Mouse (Mus musculus) ES-Bruce4 (cell line): ENCODE data around the gene Ntan1. TPM values are rescaled to one million over a fixed set of nuclear protein-coding genes. Genes with fewer than 3 reads are reported as not detected.
A peak's percentile ranks its signal among the peaks of the same experiment; 100 is the strongest.
"Not testable (repeated sequence)": the region's sequence is repeated elsewhere in the genome, so short reads cannot be mapped to it uniquely, and the experiment has no call there.

Experiments
- H3K27ac ChIP-seq: 2 replicates; pipeline ENCODE4 v1.5.1; 2012; ENCODE audit warnings: low read length, inconsistent platforms; ENCODE audit not compliant: insufficient read depth
- H3K27me3 ChIP-seq: 2 replicates; pipeline ENCODE4 v1.6.1; 2012; ENCODE audit warnings: mild to moderate bottlenecking, low read length, inconsistent platforms; ENCODE audit not compliant: control insufficient read depth, poor library complexity, insufficient read depth, severe bottlenecking
- H3K36me3 ChIP-seq: 2 replicates; pipeline ENCODE4 v1.6.1; 2012; ENCODE audit warnings: inconsistent platforms, mild to moderate bottlenecking, low read length, moderate library complexity; ENCODE audit not compliant: control insufficient read depth, poor library complexity, insufficient read depth, severe bottlenecking
- H3K4me1 ChIP-seq: one replicate; pipeline ENCODE4 v1.8.1; 2011; ENCODE audit warnings: low read length; ENCODE audit not compliant: control insufficient read depth, insufficient read depth
- H3K4me3 ChIP-seq: 2 replicates; pipeline ENCODE4 v1.5.1; 2011; ENCODE audit warnings: low read depth, mild to moderate bottlenecking, low read length
- H3K9ac ChIP-seq: 2 replicates; pipeline ENCODE4 v1.6.1; 2012; ENCODE audit warnings: low read depth, mild to moderate bottlenecking, inconsistent platforms; ENCODE audit not compliant: poor library complexity, severe bottlenecking
- H3K9me3 ChIP-seq: replicated peaks from 2 replicates; pipeline ENCODE4 v1.6.1; 2012; ENCODE audit warnings: mild to moderate bottlenecking, low read length, inconsistent platforms; ENCODE audit not compliant: control insufficient read depth, poor library complexity, insufficient read depth, severe bottlenecking
- CTCF ChIP-seq: IDR thresholded peaks from one replicate; pipeline ENCODE4 v1.8.1; 2011; ENCODE audit warnings: low read depth, low read length
- EP300 ChIP-seq: IDR thresholded peaks from 2 replicates; pipeline ENCODE4 v1.6.1; 2011; ENCODE audit warnings: low read depth, low read length; ENCODE audit not compliant: insufficient read depth
- POLR2A ChIP-seq: IDR thresholded peaks from one replicate; pipeline ENCODE4 v1.8.1; 2011; ENCODE audit warnings: low read length; ENCODE audit not compliant: insufficient read depth
- polyA plus RNA-seq: library from polyadenylated mRNA; stranded (reverse); fragments of >200 nt; gene quantifications from 2 replicates; pipeline ENCODE4 v1.2.4, GENCODE M21; 2011; ENCODE audit warnings: low read depth; ENCODE audit not compliant: missing spikeins, insufficient read depth, insufficient read length

Ntan1 gene
- polyA plus RNA-seq, 1 experiment: 57.6 TPM

- Histone ChIP-seq H3K27me3 (no peaks in the 10 kb centered on the region), H3K4me1 (no peaks in the 10 kb centered on the region), H3K4me3 (no peak overlapping the region), H3K27ac (no peak overlapping the region), H3K36me3 (peaks cover 2% of the 10 kb centered on the region), H3K9ac (no peak overlapping the region), H3K9me3 (no peaks in the 10 kb centered on the region)
- TF ChIP-seq CTCF (no peak), EP300 (no peak), POLR2A (no peak)
These were observed 47.4 kb downstream of the Ntan1 start for GRCm38 (mm10) chr16:13866076-13866475.

DNA sequence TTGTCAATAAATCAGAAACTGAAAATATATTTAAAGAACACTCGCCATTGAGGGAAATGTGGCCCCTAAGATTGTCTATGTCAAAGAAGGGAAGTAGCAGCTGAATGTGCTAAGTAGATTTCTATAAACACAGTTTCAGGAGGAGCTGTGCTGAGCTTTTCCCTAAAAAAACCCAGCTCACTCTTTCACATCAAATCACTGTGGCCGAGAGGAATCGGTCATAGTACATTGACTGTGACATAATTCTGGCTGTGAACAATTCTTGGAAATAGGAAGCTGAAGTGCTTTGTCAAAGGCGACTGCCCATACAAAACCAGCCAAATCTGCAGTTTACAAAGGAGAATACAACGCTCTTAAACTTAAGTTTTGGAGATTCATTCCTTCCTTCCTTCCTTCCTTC, 48.0 kb downstream of the Ntan1 start:
- Histone ChIP-seq H3K9ac (no peak overlapping the region), H3K9me3 (no peaks in the 10 kb centered on the region), H3K4me3 (no peak overlapping the region), H3K36me3 (peaks cover 2% of the 10 kb centered on the region), H3K27me3 (no peaks in the 10 kb centered on the region), H3K4me1 (no peaks in the 10 kb centered on the region), H3K27ac (no peak overlapping the region)
- TF ChIP-seq EP300 (no peak), POLR2A (no peak), CTCF (no peak)

GRCm38 (mm10) chr16:13867406-13867805, 48.8 kb downstream of the Ntan1 start:
- not testable (repeated sequence) for H3K27ac ChIP-seq, H3K36me3 ChIP-seq, H3K27me3 ChIP-seq, H3K4me3 ChIP-seq, H3K9me3 ChIP-seq, H3K9ac ChIP-seq, H3K4me1 ChIP-seq

DNA sequence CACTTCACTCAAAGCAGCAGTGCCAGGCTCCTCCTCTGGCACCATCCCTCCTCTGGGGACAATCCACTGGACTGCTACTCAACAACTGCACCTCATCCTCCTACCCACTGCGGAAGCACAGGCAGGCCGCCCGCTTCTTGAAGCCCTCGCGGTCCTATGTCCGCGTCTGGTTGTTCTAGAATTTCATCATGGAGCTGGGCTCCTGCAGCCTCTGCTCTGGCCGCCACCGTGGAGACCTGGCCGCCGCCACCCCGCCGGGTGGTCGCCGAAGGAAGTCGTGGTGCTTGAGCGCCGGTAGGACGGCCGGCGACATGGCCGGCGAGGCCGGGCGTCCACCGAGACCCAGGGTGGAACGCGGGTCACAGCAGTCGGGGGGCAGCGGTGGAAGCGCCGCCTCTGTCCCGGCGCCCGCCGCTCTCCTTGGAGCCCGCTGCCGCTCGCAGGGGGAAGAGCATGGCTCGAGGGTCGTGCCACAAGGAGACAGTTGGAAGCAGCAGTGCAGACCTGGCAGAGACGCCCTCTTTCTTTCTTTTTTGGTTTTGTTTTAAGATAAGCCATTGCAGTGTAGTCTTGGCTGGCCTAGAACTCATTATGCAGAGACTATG, 49.4 kb downstream of the Ntan1 start:
- Histone ChIP-seq H3K27ac (no peak overlapping the region), H3K9ac (peak overlapping the region; percentile 75)

DNA sequence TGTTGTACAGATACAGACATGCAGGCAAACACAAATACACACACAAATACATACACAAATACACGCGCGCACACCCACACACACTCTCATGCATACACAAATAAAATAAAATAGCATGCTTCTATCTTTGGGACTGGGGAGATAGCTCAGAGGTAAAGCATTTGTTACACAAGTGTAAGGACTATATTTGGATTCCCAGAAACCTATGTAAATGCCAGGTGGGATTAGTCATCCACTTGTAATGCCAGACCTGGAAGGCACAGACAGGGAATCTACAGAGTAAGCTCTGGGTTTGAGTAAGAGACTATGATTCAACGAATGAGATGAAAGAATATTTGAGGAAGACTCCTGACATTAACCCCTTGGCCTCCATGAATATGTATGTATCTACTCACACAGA, 56.8 kb downstream of the Ntan1 start:
- H3K36me3 ChIP-seq: peaks cover 6% of the 10 kb centered on the region; the same call in 1 of the 2 replicates

More for the DNA sequence above, 49.4 kb downstream of the Ntan1 start:
- Histone ChIP-seq H3K4me3 (peak overlapping the region; percentile 65), H3K9me3 (no peaks in the 10 kb centered on the region), H3K27me3 (no peaks in the 10 kb centered on the region), H3K4me1 (no peaks in the 10 kb centered on the region), H3K36me3 (peaks cover 2% of the 10 kb centered on the region)
- TF ChIP-seq POLR2A (no peak), EP300 (no peak), CTCF (no peak)

DNA sequence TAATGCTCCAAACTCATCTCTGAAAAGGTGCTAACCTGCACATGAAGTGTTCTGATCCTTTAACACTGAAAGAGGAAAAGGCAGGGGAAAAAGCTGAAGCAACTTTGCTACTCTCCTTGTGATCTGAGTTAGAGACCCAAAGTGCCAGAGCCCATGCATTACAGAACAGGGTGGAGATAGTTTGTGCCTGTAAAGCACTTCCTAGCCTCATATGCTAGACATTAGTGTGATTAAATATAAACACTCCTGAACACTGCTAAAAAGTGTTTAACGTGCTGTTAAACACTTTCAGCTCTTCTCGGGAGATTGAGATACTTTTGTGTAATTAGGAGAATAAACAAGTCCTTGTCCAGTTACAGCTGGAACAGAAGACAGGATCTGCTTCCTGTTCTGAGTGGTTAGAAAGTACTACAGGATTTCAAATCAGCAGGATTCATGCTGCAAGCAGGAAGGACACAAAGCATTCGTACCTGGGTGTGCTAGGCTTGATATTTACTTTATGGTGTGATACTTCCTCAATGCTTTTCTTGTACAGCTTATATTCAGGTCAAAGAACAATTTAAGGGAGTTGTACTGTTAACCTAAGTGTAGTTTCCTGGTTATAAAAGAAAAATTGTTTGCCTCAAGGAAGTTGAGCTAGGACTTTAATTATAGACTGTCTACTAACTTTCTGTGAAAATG, 64.6 kb downstream of the Ntan1 start:
- no peak overlapping the region for H3K4me3 ChIP-seq
- no peaks in the 10 kb centered on the region; the same call in 1 of the 2 replicates for H3K36me3 ChIP-seq
- no peak overlapping the region for H3K9ac ChIP-seq
- H3K27me3 ChIP-seq: no peaks in the 10 kb centered on the region
- no peaks in the 10 kb centered on the region for H3K4me1 ChIP-seq
- no peak overlapping the region for H3K27ac ChIP-seq
- TF ChIP-seq EP300: no peak
- TF ChIP-seq CTCF: no peak
- no peak for TF ChIP-seq POLR2A
- no peaks in the 10 kb centered on the region for H3K9me3 ChIP-seq

More for the DNA sequence above, 56.8 kb downstream of the Ntan1 start:
- H3K27me3 ChIP-seq: no peaks in the 10 kb centered on the region
- no peaks in the 10 kb centered on the region for H3K9me3 ChIP-seq
- no peak overlapping the region for H3K4me3 ChIP-seq
- no peak overlapping the region for H3K27ac ChIP-seq
- TF ChIP-seq EP300 (no peak), POLR2A (no peak), CTCF (no peak)
- H3K9ac ChIP-seq: no peak overlapping the region
- no peaks in the 10 kb centered on the region for H3K4me1 ChIP-seq

Other genes starting within 250 kb of the Ntan1 start
- gene Parn, start 150.7 kb upstream of the Ntan1 start, polyA plus RNA-seq: 68.0 and 80.3 TPM in 2 replicates
- gene Bfar, start 147.0 kb upstream of the Ntan1 start, polyA plus RNA-seq: 24.1 and 25.5 TPM in 2 replicates
- 3.9 and 4.6 TPM in 2 replicates for gene 3110001I22Rik, start 146.9 kb upstream of the Ntan1 start, polyA plus RNA-seq
- 7.8 and 11.8 TPM in 2 replicates for gene Pla2g10, start 87.9 kb upstream of the Ntan1 start, polyA plus RNA-seq
- 131 and 134 TPM in 2 replicates for gene Rrn3, start 38.1 kb upstream of the Ntan1 start, polyA plus RNA-seq
- gene Pdxdc1, start 84.3 kb downstream of the Ntan1 start, polyA plus RNA-seq: 135 and 156 TPM in 2 replicates
- 19.9 and 28.4 TPM in 2 replicates for gene Mpv17l, start 84.3 kb downstream of the Ntan1 start, polyA plus RNA-seq
- 17.0 and 20.0 TPM in 2 replicates for gene 2900011O08Rik, start 167.8 kb downstream of the Ntan1 start, polyA plus RNA-seq
- gene Ifitm7, start 168.0 kb downstream of the Ntan1 start, polyA plus RNA-seq: 9.0 and 10.1 TPM in 2 replicates